Mouse (Mus musculus) right cerebral cortex, postnatal 14 days (tissue): ENCODE data around the gene Dock2.

Experiments
- DNase-seq: peaks from one replicate; pipeline ENCODE4 v3.0.0; 2022

The Dock2 gene

GRCm38 (mm10) chr11:34763739-34764361 is 19.8 kb downstream of the Dock2 start:
- DNase-seq = no peak

- DNase-seq = no peak
Observed at GRCm38 (mm10) chr11:34762570-34763127, 21.0 kb downstream of the Dock2 start.

GRCm38 (mm10) chr11:34762125-34762524 is 21.6 kb downstream of the Dock2 start:
- DNase-seq = no peak

GRCm38 (mm10) chr11:34759582-34759981 is 24.1 kb downstream of the Dock2 start:
- DNase-seq = no peak

- no peak for DNase-seq
Observed at GRCm38 (mm10) chr11:34741081-34741480, 42.6 kb downstream of the Dock2 start.

- no peak for DNase-seq
Observed at GRCm38 (mm10) chr11:34739816-34740215, 43.9 kb downstream of the Dock2 start.

- DNase-seq = no peak
Observed at GRCm38 (mm10) chr11:34738945-34739344, 44.7 kb downstream of the Dock2 start.

GRCm38 (mm10) chr11:34737193-34737592 is 46.5 kb downstream of the Dock2 start:
- no peak for DNase-seq

GRCm38 (mm10) chr11:34734033-34734432 is 49.7 kb downstream of the Dock2 start:
- no peak for DNase-seq

- DNase-seq = no peak
Observed at GRCm38 (mm10) chr11:34727467-34727866, 56.2 kb downstream of the Dock2 start.

GRCm38 (mm10) chr11:34726699-34727347 is 56.9 kb downstream of the Dock2 start:
- no peak for DNase-seq

- no peak for DNase-seq
Observed at GRCm38 (mm10) chr11:34713360-34713759, 70.3 kb downstream of the Dock2 start.

- DNase-seq = no peak
Observed at GRCm38 (mm10) chr11:34708278-34708677, 75.4 kb downstream of the Dock2 start.

GRCm38 (mm10) chr11:34707360-34707759 is 76.3 kb downstream of the Dock2 start:
- no peak for DNase-seq

GRCm38 (mm10) chr11:34705108-34705446 is 78.6 kb downstream of the Dock2 start:
- DNase-seq = no peak

GRCm38 (mm10) chr11:34704384-34705107 is 79.1 kb downstream of the Dock2 start:
- no peak for DNase-seq

GRCm38 (mm10) chr11:34703851-34704250 is 79.8 kb downstream of the Dock2 start:
- DNase-seq = no peak

- no peak for DNase-seq
Observed at GRCm38 (mm10) chr11:34681790-34682189, 101.9 kb downstream of the Dock2 start.

- DNase-seq = no peak
Observed at GRCm38 (mm10) chr11:34544631-34545030, 239.1 kb downstream of the Dock2 start.

- no peak for DNase-seq
Observed at GRCm38 (mm10) chr11:34532131-34532530, 251.6 kb downstream of the Dock2 start.

GRCm38 (mm10) chr11:34530971-34531370 is 252.7 kb downstream of the Dock2 start:
- no peak for DNase-seq

- no peak for DNase-seq
Observed at GRCm38 (mm10) chr11:34528006-34528405, 255.7 kb downstream of the Dock2 start.

GRCm38 (mm10) chr11:34527238-34527637 is 256.5 kb downstream of the Dock2 start:
- DNase-seq = no peak
